Mouse (Mus musculus): ENCODE measurements around the gene Cic.

The Cic gene

GRCm38 (mm10) chr7:25269545-25270271 is 2.2 kb downstream of the Cic start:
- no peak for DNase-seq (ENCODE audit: low read depth, low spot score)

- no peak for DNase-seq (ENCODE audit: low read depth, low spot score)
These were observed 3.4 kb downstream of the Cic start for GRCm38 (mm10) chr7:25270652-25271633.

DNA sequence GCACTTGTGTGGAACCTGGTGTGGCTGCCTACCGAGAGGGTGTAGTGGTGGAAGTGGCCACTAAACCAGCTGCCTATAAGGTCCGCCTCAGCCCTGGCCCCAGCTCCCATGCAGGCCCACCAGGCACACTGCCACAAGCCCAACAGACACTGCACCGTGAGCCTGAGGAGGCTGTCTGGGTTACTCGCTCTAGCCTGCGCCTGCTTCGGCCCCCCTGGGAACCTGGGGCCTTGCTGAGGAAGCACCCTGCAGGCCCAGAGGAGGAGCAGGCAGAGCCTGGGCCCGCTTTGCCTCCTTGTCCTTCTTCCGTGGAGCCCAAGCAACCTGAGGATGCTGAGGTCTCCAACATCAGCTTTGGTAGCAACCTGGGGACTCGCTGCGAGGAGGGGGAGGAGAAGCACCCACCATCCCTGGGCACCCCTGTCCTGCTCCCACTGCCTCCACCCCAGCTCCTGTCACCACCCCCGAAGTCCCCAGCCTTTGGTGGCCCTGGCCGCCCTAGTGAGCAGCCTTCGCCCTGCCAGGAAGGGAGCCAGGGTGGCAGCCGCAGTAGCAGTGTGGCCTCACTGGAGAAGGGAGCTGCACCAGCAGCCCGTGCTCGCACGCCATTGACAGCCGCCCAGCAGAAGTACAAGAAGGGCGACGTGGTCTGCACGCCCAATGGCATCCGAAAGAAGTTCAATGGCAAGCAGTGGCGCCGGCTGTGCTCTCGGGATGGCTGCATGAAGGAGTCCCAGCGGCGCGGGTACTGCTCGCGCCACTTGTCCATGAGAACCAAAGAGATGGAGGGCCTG is 4.3 kb downstream of the Cic start:
- no peak for DNase-seq (ENCODE audit: low read depth, low spot score)

- DNase-seq (ENCODE audit: low read depth, low spot score): no peak
These were observed 5.1 kb downstream of the Cic start for GRCm38 (mm10) chr7:25272445-25273258.

GRCm38 (mm10) chr7:25273259-25274241 is 6.0 kb downstream of the Cic start:
- no peak for DNase-seq (ENCODE audit: low read depth, low spot score)

DNA sequence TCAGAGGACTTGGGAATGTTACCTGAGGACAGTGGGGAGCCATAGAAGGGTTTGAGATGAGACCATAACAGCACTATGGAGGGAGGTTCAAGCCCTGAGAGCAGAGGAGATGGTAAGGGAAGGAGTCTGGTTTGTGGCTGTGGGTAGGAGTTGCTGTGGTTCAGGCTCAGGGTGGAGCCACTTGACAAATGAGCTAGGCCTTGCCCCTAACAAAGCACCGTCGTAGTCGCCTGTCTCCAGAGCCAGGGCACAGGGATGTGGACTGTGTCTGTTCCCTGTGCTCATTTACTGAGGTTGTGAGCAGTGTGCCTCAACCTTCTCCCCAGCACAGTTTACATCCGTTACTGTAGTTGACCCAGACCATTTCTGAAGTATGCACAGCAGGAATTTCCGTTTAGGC is 7.1 kb downstream of the Cic start:
- DNase-seq (ENCODE audit: low read depth, low spot score): no peak

GRCm38 (mm10) chr7:25274996-25275395 is 7.5 kb downstream of the Cic start:
- DNase-seq (ENCODE audit: low read depth, low spot score): no peak

- no peak for DNase-seq (ENCODE audit: low read depth, low spot score)
These were observed 8.2 kb downstream of the Cic start for GRCm38 (mm10) chr7:25275555-25276298.

GRCm38 (mm10) chr7:25277405-25277804 is 9.9 kb downstream of the Cic start:
- DNase-seq (ENCODE audit: low read depth, low spot score): no peak

DNA sequence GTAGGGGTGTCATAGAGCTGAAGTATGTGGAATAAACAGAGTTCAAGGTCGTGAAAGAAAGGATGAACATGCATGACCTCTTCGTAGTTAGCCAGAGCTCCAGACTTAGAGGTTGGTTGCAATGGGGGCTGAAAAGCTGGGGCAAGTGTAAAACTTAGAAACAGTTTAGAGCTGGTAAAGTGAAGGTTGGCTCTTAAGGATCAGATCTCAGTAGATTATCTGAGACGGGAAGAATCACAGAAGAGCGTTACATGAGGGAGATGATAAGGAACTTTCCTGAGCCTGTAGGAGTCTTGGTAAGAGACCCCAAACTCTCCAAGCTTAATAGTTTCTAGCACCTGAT is 10.5 kb downstream of the Cic start:
- no peak for DNase-seq (ENCODE audit: low read depth, low spot score)

GRCm38 (mm10) chr7:25278341-25279075 is 11.0 kb downstream of the Cic start:
- peak; percentile 85 for DNase-seq (ENCODE audit: low read depth, low spot score)

- peak; percentile 83 for DNase-seq (ENCODE audit: low read depth, low spot score)
These were observed 11.8 kb downstream of the Cic start for GRCm38 (mm10) chr7:25279076-25279860.

- peak; percentile 52 for DNase-seq (ENCODE audit: low read depth, low spot score)
These were observed 12.6 kb downstream of the Cic start for GRCm38 (mm10) chr7:25279861-25280791.

- DNase-seq (ENCODE audit: low read depth, low spot score): no peak
These were observed 13.7 kb downstream of the Cic start for GRCm38 (mm10) chr7:25281166-25281733.

DNA sequence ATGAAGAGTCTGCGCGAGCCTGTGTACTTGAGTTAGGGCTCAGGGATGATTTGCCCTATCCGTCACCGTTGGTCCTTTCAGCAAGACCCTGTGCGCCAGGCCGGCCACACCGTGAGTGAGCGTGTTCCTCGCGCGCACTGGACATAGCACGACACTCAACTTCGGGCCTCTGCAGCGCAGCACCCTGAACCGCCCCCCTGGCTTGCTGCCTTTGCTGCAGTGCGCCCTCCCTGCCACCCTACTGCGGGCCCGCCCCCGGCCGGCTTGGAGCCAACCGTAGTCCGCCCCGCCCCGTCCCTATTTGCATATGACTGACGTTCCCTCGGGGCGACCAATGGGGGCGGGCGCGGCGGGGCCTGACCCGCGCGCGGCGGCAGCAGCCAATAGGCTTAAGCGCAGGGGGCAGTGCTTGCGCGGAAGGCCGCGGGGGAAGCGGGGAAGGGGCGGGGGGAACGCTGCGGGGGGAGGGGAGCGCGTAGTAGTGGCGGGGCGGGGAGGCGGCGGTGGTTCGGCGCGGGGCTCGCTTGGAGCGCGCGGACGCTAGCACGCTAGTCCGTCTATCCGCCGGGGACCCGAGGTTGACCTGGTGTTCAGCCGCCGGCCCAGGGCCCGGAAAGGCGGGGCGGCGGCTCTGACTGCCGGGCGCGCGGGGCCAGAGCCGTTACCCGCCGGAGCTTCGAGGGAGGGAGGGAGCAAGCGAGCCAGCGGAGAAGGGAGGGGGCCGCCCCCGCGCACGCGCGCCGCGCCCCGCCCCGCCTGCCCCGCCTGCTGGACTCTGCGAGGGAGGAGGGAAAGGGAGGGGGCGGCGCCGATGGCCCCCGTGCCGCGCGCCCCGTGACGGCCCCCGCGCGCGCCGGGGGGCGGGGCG is 14.5 kb downstream of the Cic start:
- DNase-seq (ENCODE audit: low read depth, low spot score): peak; percentile 97

Data from skeletal muscle tissue, adult 2 months (tissue).